Mouse (Mus musculus) lung, embryonic 14.5 days (tissue): ENCODE measurements at regions not wholly inside any gene's neighbourhood (a gene's known extent, or its start where the extent isn't known, plus 50 kb on each side); places are given as distances from the start of the nearest gene placed in this dataset.
"Not testable (repeated sequence)": the region's sequence is repeated elsewhere in the genome, so short reads cannot be mapped to it uniquely, and the experiment has no call there.

Experiments
- ATAC-seq: fragments of 200-750 bp; cut with Nextera tagmentation; 2 replicates; pipeline ENCODE4 v1.8.0; 2017; ENCODE audit warnings: mild to moderate bottlenecking, moderate TSS enrichment, moderate library complexity; ENCODE audit not compliant: insufficient read depth
- DNase-seq: peaks from one replicate; pipeline ENCODE4 v3.0.0-alpha.2; 2015
- H3K27ac ChIP-seq: fragments of 300-500 bp; sonication (generic); 2 replicates; pipeline ENCODE4 v1.5.1; 2014; ENCODE audit warnings: low read depth, mild to moderate bottlenecking, moderate library complexity
- H3K27me3 ChIP-seq: fragments of 300-500 bp; sonication (generic); 2 replicates; pipeline ENCODE4 v1.6.1; 2014; ENCODE audit warnings: low read length, control low read depth; ENCODE audit not compliant: insufficient read depth
- H3K36me3 ChIP-seq: fragments of 300-500 bp; sonication (generic); 2 replicates; pipeline ENCODE4 v1.6.1; 2014; ENCODE audit warnings: control low read depth; ENCODE audit not compliant: insufficient read depth
- H3K4me1 ChIP-seq: fragments of 300-500 bp; sonication (generic); 2 replicates; pipeline ENCODE4 v1.6.1; 2014; ENCODE audit warnings: antibody characterized with exemption, control low read depth; ENCODE audit not compliant: insufficient read depth
- H3K4me2 ChIP-seq: fragments of 300-500 bp; sonication (generic); 2 replicates; pipeline ENCODE4 v1.6.1; 2014; ENCODE audit warnings: mild to moderate bottlenecking
- H3K4me3 ChIP-seq: fragments of 300-500 bp; sonication (generic); 2 replicates; pipeline ENCODE4 v1.5.1; 2014; ENCODE audit warnings: low read depth, low read length
- H3K9ac ChIP-seq: fragments of 300-500 bp; sonication (generic); 2 replicates; pipeline ENCODE4 v1.6.1; 2014
- H3K9me3 ChIP-seq: fragments of 300-500 bp; sonication (generic); 2 replicates; pipeline ENCODE4 v1.6.1; 2016; ENCODE audit warnings: low read depth, low read length, control low read depth
- CTCF ChIP-seq: IDR thresholded peaks from 2 replicates; pipeline ENCODE4 v1.5.1; 2016; ENCODE audit warnings: antibody characterized with exemption, low read depth
- WGBS: fragments of 180-500 bp; shearing (Covaris S2); extraction: QIAGEN DNeasy Blood & Tissue Kit; methylation state at CpG from one replicate; pipeline ENCODE4 v1.1.7; 2014; 5-methylcytosine and 5-hydroxymethylcytosine counted together

GRCm38 (mm10) chrX:75734628-75735302 lies 140.2 kb downstream of the Pls3 start:
- H3K4me1 ChIP-seq, H3K9ac ChIP-seq, H3K36me3 ChIP-seq, ATAC-seq, H3K4me2 ChIP-seq, H3K27ac ChIP-seq, H3K27me3 ChIP-seq, H3K9me3 ChIP-seq, H3K4me3 ChIP-seq: not testable (repeated sequence)
- WGBS: 70% methylated on average over 8 of the region's 13 CpGs
- DNase-seq: peak; percentile 38

- ATAC-seq, H3K27ac ChIP-seq, H3K4me1 ChIP-seq, H3K4me2 ChIP-seq, H3K36me3 ChIP-seq, H3K27me3 ChIP-seq, H3K4me3 ChIP-seq, H3K9me3 ChIP-seq, H3K9ac ChIP-seq: not testable (repeated sequence)
- peak; percentile 43 for DNase-seq
- peak; percentile 33; the same call in 1 of the 2 replicates for TF ChIP-seq CTCF
- 70% methylated on average over 11 of the region's 11 CpGs for WGBS
Observed at GRCm38 (mm10) chrX:75733651-75734050, 141.3 kb downstream of the Pls3 start.

- not testable (repeated sequence) for H3K9me3 ChIP-seq, H3K27me3 ChIP-seq, H3K27ac ChIP-seq, H3K36me3 ChIP-seq, H3K9ac ChIP-seq, DNase-seq, H3K4me3 ChIP-seq, H3K4me2 ChIP-seq, ATAC-seq, H3K4me1 ChIP-seq
- 0 out of 2 replicates have a peak, but pooled peaks have one; percentile 20 for TF ChIP-seq CTCF
- WGBS: 68% methylated on average over 8 of the region's 12 CpGs
Observed at GRCm38 (mm10) chrX:75729791-75730190, 145.2 kb downstream of the Pls3 start.

- Histone ChIP-seq H3K27ac (no peak overlapping the region), H3K9ac (no peak overlapping the region), H3K9me3 (no peaks in the 10 kb centered on the region), H3K4me2 (no peak overlapping the region), H3K4me1 (no peaks in the 10 kb centered on the region), H3K36me3 (0 out of 2 replicates have a peak, but pooled peaks cover 4% of the 10 kb centered on the region), H3K27me3 (no peaks in the 10 kb centered on the region), H3K4me3 (no peak overlapping the region)
- no peak for ATAC-seq
- peak; percentile 23 for DNase-seq
- 70% methylated on average over 4 of the region's 4 CpGs for WGBS
- 0 out of 2 replicates have a peak, but pooled peaks have one; percentile 13 for TF ChIP-seq CTCF
Observed at GRCm38 (mm10) chrX:75728507-75728906, 146.5 kb downstream of the Pls3 start.

GRCm38 (mm10) chrX:75723542-75723941 lies 145.5 kb upstream of the Rab39b start:
- H3K9ac ChIP-seq, H3K27ac ChIP-seq, H3K9me3 ChIP-seq, H3K4me2 ChIP-seq, ATAC-seq, DNase-seq, H3K4me3 ChIP-seq, H3K36me3 ChIP-seq, H3K4me1 ChIP-seq, H3K27me3 ChIP-seq: not testable (repeated sequence)
- 56% methylated on average over 30 of the region's 39 CpGs for WGBS

GRCm38 (mm10) chrX:75699949-75700348 lies 121.9 kb upstream of the Rab39b start:
- no peak overlapping the region for H3K4me2 ChIP-seq
- ATAC-seq: no peak
- H3K4me1 ChIP-seq: no peaks in the 10 kb centered on the region
- H3K27me3 ChIP-seq: no peaks in the 10 kb centered on the region
- WGBS: 27% methylated on average over 1 of the region's 1 CpGs
- no peak overlapping the region for H3K4me3 ChIP-seq
- H3K9me3 ChIP-seq: no peaks in the 10 kb centered on the region
- no peak for DNase-seq
- H3K9ac ChIP-seq: no peak overlapping the region
- H3K27ac ChIP-seq: no peak overlapping the region
- no peaks in the 10 kb centered on the region for H3K36me3 ChIP-seq
- no peak for TF ChIP-seq CTCF

- H3K4me2 ChIP-seq, H3K9ac ChIP-seq, H3K4me3 ChIP-seq, H3K36me3 ChIP-seq, H3K27ac ChIP-seq, H3K9me3 ChIP-seq, H3K4me1 ChIP-seq, H3K27me3 ChIP-seq, ATAC-seq, DNase-seq: not testable (repeated sequence)
- WGBS: 85% methylated on average over 8 of the region's 8 CpGs
Observed at GRCm38 (mm10) chrX:75675271-75675670, 97.2 kb upstream of the Rab39b start.
